Mouse (Mus musculus) G1E-ER4 (cell line): Measurements from ENCODE around the gene Utp18. TPM values are rescaled to one million over a fixed set of nuclear protein-coding genes. Genes with fewer than 3 reads are reported as not detected.

ENCODE experiments used
- GATA1 ChIP-seq: IDR thresholded peaks from one replicate; pipeline ENCODE4 v1.8.0; 2012; ENCODE audit warnings: low read length, inconsistent platforms
- polyA plus RNA-seq: library from polyadenylated mRNA; stranded (reverse); fragments of >175 nt; gene quantifications from 2 replicates; pipeline ENCODE4 v1.2.3, GENCODE M21; 2012

The Utp18 gene
- polyA plus RNA-seq, 1 experiment: 29.6 TPM

- TF ChIP-seq GATA1: no peak
Measured at GRCm38 (mm10) chr11:93856284-93856955, 29.1 kb downstream of the Utp18 start.

DNA sequence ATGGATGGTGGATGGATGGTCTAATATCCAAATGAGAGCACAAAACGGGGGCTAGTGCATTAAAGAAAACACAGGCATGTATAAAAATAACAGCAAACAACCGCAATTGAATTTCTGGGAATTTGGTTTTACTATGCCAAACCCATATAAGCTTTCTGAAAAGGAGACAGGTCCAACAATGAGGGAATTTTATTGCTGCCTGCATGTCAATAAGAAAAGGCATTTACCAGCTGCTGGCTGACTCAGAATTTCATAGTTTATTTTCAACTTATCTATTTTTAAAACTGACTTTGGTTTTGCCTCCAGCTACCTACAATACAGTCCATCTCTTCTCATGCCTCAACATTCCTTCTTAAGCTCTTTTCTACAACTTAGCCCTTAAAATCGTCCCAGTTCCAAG is 33.0 kb downstream of the Utp18 start:
- TF ChIP-seq GATA1: no peak

DNA sequence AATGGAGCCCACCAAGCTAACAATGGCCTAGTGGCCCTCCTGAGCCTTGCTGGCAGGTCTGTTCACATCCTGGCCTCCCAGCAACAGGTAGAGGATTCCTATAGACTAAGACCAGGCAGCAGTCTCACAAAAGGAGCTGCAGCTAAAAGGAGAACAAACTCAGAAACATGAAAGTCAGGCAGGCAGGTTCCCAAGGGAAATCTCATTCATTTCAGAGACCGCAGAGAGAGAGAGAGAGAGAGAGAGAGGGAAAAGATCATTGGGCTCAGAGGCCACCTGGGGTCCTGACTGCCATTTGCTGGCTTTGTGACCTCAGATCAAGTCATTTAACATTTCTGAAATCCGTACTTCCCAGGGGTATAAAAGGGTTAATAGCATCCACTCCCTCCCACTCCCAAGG is 38.2 kb downstream of the Utp18 start:
- TF ChIP-seq GATA1: no peak

- TF ChIP-seq GATA1: no peak
Measured at GRCm38 (mm10) chr11:93835800-93836199, 49.8 kb downstream of the Utp18 start.

GRCm38 (mm10) chr11:93829971-93830370 is 55.6 kb downstream of the Utp18 start:
- TF ChIP-seq GATA1: no peak

- TF ChIP-seq GATA1: no peak
Measured at GRCm38 (mm10) chr11:93829327-93829679, 56.3 kb downstream of the Utp18 start.

- TF ChIP-seq GATA1: no peak
Measured at GRCm38 (mm10) chr11:93828619-93829326, 56.8 kb downstream of the Utp18 start.

- no peak for TF ChIP-seq GATA1
Measured at GRCm38 (mm10) chr11:93822261-93822660, 63.3 kb downstream of the Utp18 start.

DNA sequence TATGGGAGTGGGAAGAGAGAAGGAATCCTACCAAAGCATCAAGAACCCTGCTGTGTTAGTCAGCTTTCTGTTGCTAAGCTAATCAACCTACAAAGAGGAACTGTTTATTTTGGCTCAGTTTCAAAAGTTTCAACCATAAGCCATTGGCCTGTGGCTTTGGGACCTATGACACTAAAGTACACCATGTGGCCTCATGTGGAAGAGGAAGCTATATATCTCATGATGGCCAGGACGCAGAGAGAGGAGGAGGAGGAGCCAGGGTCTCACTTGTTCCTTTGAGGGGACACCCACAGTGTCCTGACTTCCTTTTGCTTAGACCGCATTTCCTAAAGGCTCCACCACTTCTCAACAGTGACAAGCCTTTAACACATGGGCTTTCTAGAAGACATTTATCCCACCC is 64.0 kb downstream of the Utp18 start:
- TF ChIP-seq GATA1: no peak

DNA sequence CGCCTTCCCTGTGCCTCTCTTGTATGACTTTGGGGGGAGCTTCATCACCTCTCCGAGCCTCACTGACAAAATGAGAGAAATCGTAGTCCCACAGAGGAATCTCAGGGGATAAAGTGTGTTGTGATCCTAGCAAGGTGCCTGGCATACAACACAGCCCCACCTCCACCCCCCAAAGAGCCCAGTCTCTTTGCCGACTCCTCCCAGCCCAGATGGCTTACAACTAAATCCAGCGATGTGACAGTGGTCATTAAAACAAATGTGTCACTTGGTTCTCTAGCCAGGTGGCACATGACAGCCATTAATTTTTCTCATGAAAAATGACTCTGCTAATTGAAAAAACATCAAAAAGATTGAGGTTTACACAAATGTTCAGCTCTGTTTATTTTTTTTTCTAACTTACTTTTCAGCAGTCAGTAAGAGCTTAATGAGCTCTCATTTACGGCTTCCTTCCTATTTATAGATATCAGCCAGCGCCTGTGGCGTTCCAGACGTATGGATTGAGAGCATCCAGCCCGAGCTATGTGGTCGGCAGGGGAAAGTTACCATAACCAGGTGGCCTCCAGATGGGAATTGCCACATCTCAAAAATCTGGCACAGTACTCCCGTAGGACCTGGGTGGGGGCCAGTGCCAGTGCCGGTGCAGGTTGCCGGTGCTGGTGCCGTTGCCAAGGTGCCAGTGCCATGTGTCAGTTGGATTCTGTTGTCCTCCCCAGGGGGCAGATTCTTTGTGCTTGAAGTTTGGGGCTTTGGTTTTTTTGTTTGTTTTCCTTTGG is 67.4 kb downstream of the Utp18 start:
- TF ChIP-seq GATA1: no peak

GRCm38 (mm10) chr11:93812955-93813354 is 72.6 kb downstream of the Utp18 start:
- no peak for TF ChIP-seq GATA1

DNA sequence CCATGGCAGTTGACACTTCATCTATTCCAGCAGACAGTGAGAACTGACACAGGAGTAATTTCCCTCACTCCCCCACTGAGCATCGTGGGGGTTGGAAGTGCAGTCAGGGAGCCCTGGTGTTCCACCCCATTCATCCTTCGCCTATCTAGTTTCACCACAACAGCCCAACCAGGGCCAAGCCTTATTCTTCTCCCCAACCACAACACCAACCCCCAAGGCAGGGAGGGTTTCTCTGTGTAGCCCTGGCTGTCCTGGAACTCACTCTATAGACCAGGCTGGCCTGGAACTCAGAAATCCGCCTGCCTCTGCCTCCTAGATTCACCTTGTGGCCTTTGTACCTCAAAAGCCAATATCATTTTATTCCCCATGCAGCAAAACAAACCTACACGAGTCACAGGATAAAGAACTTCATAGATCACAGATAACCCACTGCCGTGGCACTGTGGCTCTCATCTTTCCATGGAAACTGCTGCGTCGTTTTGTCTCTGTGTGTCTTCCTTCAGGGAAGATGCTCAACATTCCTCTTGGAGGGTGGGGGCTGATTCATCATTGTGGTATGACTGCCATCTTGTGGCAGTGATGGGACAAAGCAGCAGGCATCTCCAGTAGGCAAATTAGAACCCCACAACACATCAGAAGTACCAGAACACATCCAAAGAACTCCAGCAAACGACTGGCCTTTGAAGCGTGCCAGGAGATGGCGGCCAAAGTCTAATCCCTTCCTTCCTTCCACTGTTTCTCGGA is 73.3 kb downstream of the Utp18 start:
- no peak for TF ChIP-seq GATA1

Other genes with a start within 250 kb of the Utp18 start
- 24.7 and 32.4 TPM in 2 replicates for gene Mbtd1, start 86 bp upstream of the Utp18 start, polyA plus RNA-seq
- 169 and 198 TPM in 2 replicates for gene Nme2, start 70.5 kb upstream of the Utp18 start, polyA plus RNA-seq
- 356 and 371 TPM in 2 replicates for gene Gm20390, start 82.5 kb upstream of the Utp18 start, polyA plus RNA-seq
- gene Nme1, start 82.8 kb upstream of the Utp18 start, polyA plus RNA-seq: 6.1 and 7.2 TPM in 2 replicates
- 11.2 and 12.0 TPM in 2 replicates for gene Spag9, start 110.3 kb upstream of the Utp18 start, polyA plus RNA-seq